Mouse (Mus musculus) lung, adult 18-20 months (tissue): ENCODE data around the gene Eya2.

Experiments
- DNase-seq, 2 experiments: peaks; one replicate each; pipeline ENCODE4 v3.0.0; 2022; ENCODE audit warnings: mixed read lengths in 2 of 2

Gene Eya2

GRCm38 (mm10) chr2:165820073-165820472, 225.2 kb downstream of the Eya2 start:
- no peak for DNase-seq

DNA sequence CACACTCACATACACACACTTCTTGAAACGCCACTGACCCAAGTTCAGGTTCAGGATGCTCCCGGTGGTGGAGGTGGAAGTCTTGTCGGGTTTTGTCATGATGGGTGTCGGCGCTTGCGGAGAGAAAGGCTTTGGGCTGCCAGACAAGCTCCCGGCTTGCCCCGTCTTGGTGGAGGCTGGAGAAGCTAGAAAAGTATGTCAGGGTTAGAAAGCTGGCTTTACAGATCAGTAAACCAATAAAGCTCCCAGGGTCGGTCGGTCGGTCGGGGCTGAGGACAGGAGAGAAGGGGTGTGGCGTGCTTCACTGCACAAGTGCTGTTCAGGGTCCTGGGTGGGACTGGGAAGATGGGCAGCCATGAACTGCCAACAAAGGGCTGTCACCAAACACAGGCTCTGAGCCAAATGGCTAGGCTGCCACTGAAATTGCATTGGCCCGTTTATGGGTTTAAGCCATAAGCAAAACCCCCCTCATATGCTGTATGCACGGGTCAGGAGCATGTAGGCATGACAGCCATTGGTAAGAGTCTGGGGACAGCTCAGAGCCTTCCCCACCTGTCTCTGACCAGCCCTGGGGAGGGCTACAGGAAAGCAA, 225.8 kb downstream of the Eya2 start:
- DNase-seq: no peak
